Mouse (Mus musculus) heart, postnatal 0 days (tissue): ENCODE results near the gene Mrps18b.

Experiments used
- CTCF ChIP-seq: IDR thresholded peaks from 2 replicates; pipeline ENCODE4 v1.5.1; 2016; ENCODE audit warnings: antibody characterized with exemption, control low read depth, low read depth
- EP300 ChIP-seq: IDR thresholded peaks from 2 replicates; pipeline ENCODE4 v1.6.1; 2016; ENCODE audit warnings: antibody characterized with exemption, low read depth

DNA sequence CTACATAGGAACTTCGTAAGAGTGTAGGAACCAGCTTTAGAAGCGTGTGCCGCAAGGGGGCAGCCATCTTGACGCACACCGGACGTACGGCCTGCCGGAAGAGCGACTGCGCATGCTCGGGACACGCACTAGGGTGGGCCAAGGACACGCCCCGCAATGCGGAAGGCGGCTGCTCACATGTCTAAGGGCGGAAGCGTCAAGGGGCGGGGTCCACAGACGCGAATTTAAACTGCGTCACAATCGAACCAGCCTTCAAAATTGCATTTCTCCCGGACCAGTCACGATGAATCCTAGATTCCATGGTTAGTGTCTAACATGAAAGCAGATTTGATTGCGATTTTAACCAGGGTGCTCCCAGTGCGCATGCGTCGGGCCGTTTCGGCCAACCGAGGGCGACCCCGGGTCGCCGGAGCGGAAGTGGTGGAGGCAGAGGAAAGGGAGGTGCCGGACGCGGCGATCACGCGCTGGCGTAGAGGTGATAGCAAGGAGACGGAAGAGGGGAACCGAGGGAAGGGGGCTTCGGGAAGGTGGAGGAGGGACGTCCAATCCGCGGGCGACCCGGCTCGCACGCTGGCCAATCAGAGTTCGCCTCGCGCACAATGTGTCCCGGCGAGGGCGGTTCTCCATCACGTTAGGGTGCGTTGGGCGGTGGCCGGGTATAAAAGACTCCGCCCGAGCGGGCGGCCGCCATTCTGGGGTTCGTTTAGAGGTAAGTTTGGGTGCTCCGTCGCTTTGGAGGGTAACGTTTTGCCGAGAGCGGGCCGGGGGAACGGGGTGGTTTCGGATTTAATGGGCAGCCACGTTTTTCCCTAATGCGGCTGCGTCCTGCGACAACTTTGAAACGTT, at the start of gene Mrps18b, which contains the start of gene Ppp1r10:
- peak; percentile 66 for TF ChIP-seq CTCF
- peak; percentile 98 for TF ChIP-seq EP300
